Mouse (Mus musculus) heart, adult 2 months (tissue): ENCODE results near the gene Bcl11a. TPM values are rescaled to one million over a fixed set of nuclear protein-coding genes. Genes with fewer than 3 reads are reported as not detected.

Experiments used
- DNase-seq, 2 experiments: peaks; one replicate each; pipeline ENCODE4 v3.0.0; 2021
- H3K27ac ChIP-seq: fragments of 200-600 bp; 2 replicates; pipeline ENCODE4 v1.8.1; 2022
- H3K27me3 ChIP-seq: fragments of 200-500 bp; 2 replicates; pipeline ENCODE4 v1.6.1; 2012; ENCODE audit warnings: mild to moderate bottlenecking, low read length, inconsistent platforms, mixed read lengths; ENCODE audit not compliant: control insufficient read depth, insufficient read depth
- H3K36me3 ChIP-seq: fragments of 200-500 bp; 2 replicates; pipeline ENCODE4 v1.6.1; 2012; ENCODE audit warnings: low read length, inconsistent platforms; ENCODE audit not compliant: control insufficient read depth, insufficient read depth
- H3K4me1 ChIP-seq: fragments of 200-500 bp; 2 replicates; pipeline ENCODE4 v1.6.1; 2011; ENCODE audit warnings: low read length; ENCODE audit not compliant: control insufficient read depth, insufficient read depth
- H3K4me3 ChIP-seq: fragments of 200-600 bp; 2 replicates; pipeline ENCODE4 v1.8.1; 2022
- H3K79me2 ChIP-seq: fragments of 200-500 bp; replicated peaks from 2 replicates; pipeline ENCODE4 v1.6.1; 2012; ENCODE audit warnings: mild to moderate bottlenecking, inconsistent platforms, low read length, moderate library complexity, mixed read lengths; ENCODE audit not compliant: control insufficient read depth, insufficient read depth
- H3K9ac ChIP-seq: fragments of 200-500 bp; 2 replicates; pipeline ENCODE4 v1.6.1; 2012; ENCODE audit warnings: low read depth, mild to moderate bottlenecking, control low read depth, inconsistent platforms, low read length, mixed read lengths
- CTCF ChIP-seq: fragments of 200-600 bp; IDR thresholded peaks from 2 replicates; pipeline ENCODE4 v1.8.1; 2022; ENCODE audit warnings: antibody characterized with exemption, mild to moderate bottlenecking, moderate library complexity
- EP300 ChIP-seq: fragments of 200-500 bp; IDR thresholded peaks from 2 replicates; pipeline ENCODE4 v1.6.1; 2011; ENCODE audit warnings: low read depth, low read length, control low read depth; ENCODE audit not compliant: insufficient read depth
- POLR2A ChIP-seq: fragments of 200-500 bp; IDR thresholded peaks from 2 replicates; pipeline ENCODE4 v1.6.1; 2011; ENCODE audit warnings: mild to moderate bottlenecking, low read depth, low read length, control low read depth; ENCODE audit not compliant: insufficient read depth
- WGBS: fragments of 180-500 bp; shearing (Covaris S2); methylation state at CpG from one replicate; pipeline ENCODE4 v1.1.7; 2018; 5-methylcytosine and 5-hydroxymethylcytosine counted together
- intact Hi-C: fragments of 180-260 bp; cut with DNase I; formaldehyde crosslinking; loops from one replicate; pipeline ENCODE4 v1.15.1; 2025
- polyA plus RNA-seq: library from polyadenylated mRNA; depleted of rRNA; stranded (reverse); fragments of >200 nt; gene quantifications from 2 replicates; pipeline ENCODE4 v1.2.3, GENCODE M21; 2012
- total RNA-seq, 2 experiments: library from RNA; stranded (reverse); gene quantifications; 2 replicates each; pipeline ENCODE4 v1.2.3; 2021

Bcl11a gene
- total and polyA plus RNA-seq, 3 experiments = 1.1 to 4.2 (median 2.4) TPM

- no peak for DNase-seq
- no peaks in the 10 kb centered on the region for H3K27me3 ChIP-seq
- no peak overlapping the region for H3K4me3 ChIP-seq
- H3K4me1 ChIP-seq = no peaks in the 10 kb centered on the region
- no peak overlapping the region for H3K9ac ChIP-seq
- no peak for TF ChIP-seq EP300
- no peak for TF ChIP-seq POLR2A
- no peak for TF ChIP-seq CTCF
- no peaks in the 10 kb centered on the region for H3K36me3 ChIP-seq
- intact Hi-C loops = no loop called here
- 83% methylated on average over 5 of the region's 5 CpGs for WGBS
- H3K79me2 ChIP-seq = no peaks in the 10 kb centered on the region
- H3K27ac ChIP-seq = no peak overlapping the region
Observed at GRCm38 (mm10) chr11:24129358-24130185, 51.7 kb downstream of the Bcl11a start.

GRCm38 (mm10) chr11:24130186-24130760, 52.4 kb downstream of the Bcl11a start:
- intact Hi-C loops = no loop called here
- H3K27ac ChIP-seq = no peak overlapping the region
- H3K79me2 ChIP-seq = no peaks in the 10 kb centered on the region
- no peaks in the 10 kb centered on the region for H3K4me1 ChIP-seq
- TF ChIP-seq POLR2A (no peak), EP300 (no peak), CTCF (no peak)
- H3K4me3 ChIP-seq = no peak overlapping the region
- H3K9ac ChIP-seq = no peak overlapping the region
- H3K36me3 ChIP-seq = no peaks in the 10 kb centered on the region
- DNase-seq = no peak
- no peaks in the 10 kb centered on the region for H3K27me3 ChIP-seq
- 69% methylated on average over 7 of the region's 7 CpGs for WGBS

GRCm38 (mm10) chr11:24131818-24132217, 54.0 kb downstream of the Bcl11a start:
- 76% methylated on average over 2 of the region's 2 CpGs for WGBS
- TF ChIP-seq POLR2A (no peak), CTCF (no peak), EP300 (no peak)
- Histone ChIP-seq H3K27ac (no peak overlapping the region), H3K79me2 (no peaks in the 10 kb centered on the region), H3K9ac (no peak overlapping the region), H3K4me1 (no peaks in the 10 kb centered on the region), H3K36me3 (no peaks in the 10 kb centered on the region), H3K27me3 (no peaks in the 10 kb centered on the region), H3K4me3 (no peak overlapping the region)
- intact Hi-C loops = no loop called here
- no peak for DNase-seq

- Histone ChIP-seq H3K36me3 (no peaks in the 10 kb centered on the region), H3K9ac (no peak overlapping the region), H3K4me3 (no peak overlapping the region), H3K27me3 (no peaks in the 10 kb centered on the region), H3K4me1 (no peaks in the 10 kb centered on the region), H3K27ac (no peak overlapping the region), H3K79me2 (no peaks in the 10 kb centered on the region)
- no peak for DNase-seq
- TF ChIP-seq POLR2A (no peak), CTCF (no peak), EP300 (no peak)
- WGBS = 89% methylated on average over 6 of the region's 6 CpGs
- intact Hi-C loops = no loop called here
Observed at GRCm38 (mm10) chr11:24132358-24132757, 54.5 kb downstream of the Bcl11a start.

- H3K4me3 ChIP-seq = no peak overlapping the region
- intact Hi-C loops = no loop called here
- TF ChIP-seq POLR2A = no peak
- no peak for TF ChIP-seq EP300
- TF ChIP-seq CTCF = no peak
- no peak overlapping the region for H3K9ac ChIP-seq
- H3K27me3 ChIP-seq = no peaks in the 10 kb centered on the region
- 86% methylated on average over 2 of the region's 2 CpGs for WGBS
- no peak for DNase-seq
- H3K36me3 ChIP-seq = no peaks in the 10 kb centered on the region
- no peaks in the 10 kb centered on the region for H3K4me1 ChIP-seq
- H3K79me2 ChIP-seq = no peaks in the 10 kb centered on the region
- H3K27ac ChIP-seq = no peak overlapping the region
Observed at GRCm38 (mm10) chr11:24132853-24133252, 55.0 kb downstream of the Bcl11a start.

GRCm38 (mm10) chr11:24133484-24133883, 55.6 kb downstream of the Bcl11a start:
- Histone ChIP-seq H3K9ac (no peak overlapping the region), H3K79me2 (no peaks in the 10 kb centered on the region), H3K27ac (no peak overlapping the region), H3K27me3 (no peaks in the 10 kb centered on the region), H3K36me3 (no peaks in the 10 kb centered on the region), H3K4me3 (no peak overlapping the region), H3K4me1 (no peaks in the 10 kb centered on the region)
- TF ChIP-seq EP300 (no peak), POLR2A (no peak), CTCF (no peak)
- DNase-seq = no peak
- 64% methylated on average over 3 of the region's 3 CpGs for WGBS
- intact Hi-C loops = no loop called here
